Mouse (Mus musculus): ENCODE data around the gene Rps11.
"Not testable (repeated sequence)": the region's sequence is repeated elsewhere in the genome, so short reads cannot be mapped to it uniquely, and the experiment has no call there.

Rps11 gene

DNA sequence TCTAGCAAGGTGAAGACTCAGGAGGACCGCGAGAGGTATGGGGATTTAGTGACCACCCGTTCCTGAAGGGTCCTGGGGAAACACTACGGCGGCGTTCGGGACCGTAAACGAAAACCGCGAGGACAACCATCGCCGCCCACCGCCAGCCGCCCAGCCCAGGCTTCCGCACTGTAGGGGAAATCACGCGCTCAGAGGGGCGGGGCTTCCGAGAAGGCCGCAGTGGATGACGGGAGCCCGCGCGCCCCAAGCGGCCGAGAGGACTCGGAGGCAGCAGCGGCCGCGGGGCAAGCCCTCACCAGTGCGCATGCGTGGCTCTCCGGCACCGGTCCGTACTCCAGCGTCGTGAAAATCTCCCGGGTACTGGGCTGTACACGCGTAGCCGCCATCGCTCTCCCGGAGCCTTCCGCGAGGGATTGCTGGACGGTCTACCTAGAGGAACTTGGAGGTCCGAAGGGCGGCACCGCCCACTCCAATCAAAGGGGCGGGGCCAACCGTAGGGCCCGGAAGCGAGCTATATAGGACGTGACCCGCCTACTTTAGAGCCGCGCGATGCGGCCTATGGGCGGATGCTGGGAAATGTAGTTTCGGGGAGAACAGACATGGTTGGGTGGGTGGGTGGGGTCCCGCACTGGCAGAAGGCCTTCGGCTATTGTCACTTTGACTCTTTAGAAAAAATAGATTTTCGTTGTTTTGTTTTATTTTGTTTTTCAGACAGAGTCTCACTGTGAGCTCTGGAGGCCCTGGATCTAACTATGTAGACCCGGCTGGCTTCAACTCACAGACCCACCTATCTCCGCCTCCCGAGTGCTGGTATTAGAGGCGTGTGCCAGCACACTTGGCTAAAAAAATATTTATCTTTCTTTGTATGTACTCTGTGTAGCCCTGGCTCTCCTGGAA, 30.1 kb upstream of the Rps11 start, which contains the start of the genes Pih1d1 and Aldh16a1:
Gene Pih1d1 (plus strand): TSS at position 208 of the 897 bp plus-strand sequence.
Gene Aldh16a1 (minus strand): TSS at position 489 of the 897 bp plus-strand sequence.
- peak; percentile 99 for DNase-seq (ENCODE audit: low spot score)

- DNase-seq (ENCODE audit: low spot score), result no peak
Measured at GRCm38 (mm10) chr7:45153586-45153985, 29.3 kb upstream of the Rps11 start.

DNA sequence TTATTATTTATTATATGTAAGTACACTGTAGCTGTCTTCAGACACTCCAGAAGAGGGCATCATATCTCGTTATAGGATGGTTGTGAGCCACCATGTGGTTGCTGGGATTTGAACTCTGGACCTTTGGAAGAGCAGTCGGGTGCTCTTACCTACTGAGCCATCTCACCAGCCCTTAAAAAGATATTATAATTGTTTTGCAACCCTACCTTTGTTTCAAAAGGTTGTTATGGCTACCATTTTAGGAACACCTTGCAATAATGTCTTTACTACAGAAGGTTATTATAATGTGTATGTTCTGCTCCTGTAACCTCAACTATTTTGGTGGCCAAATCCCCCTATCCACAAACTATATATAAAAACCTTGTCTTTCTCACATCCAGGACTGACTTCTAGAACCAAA, 28.8 kb upstream of the Rps11 start:
- DNase-seq (ENCODE audit: low spot score), result not testable (repeated sequence)

DNA sequence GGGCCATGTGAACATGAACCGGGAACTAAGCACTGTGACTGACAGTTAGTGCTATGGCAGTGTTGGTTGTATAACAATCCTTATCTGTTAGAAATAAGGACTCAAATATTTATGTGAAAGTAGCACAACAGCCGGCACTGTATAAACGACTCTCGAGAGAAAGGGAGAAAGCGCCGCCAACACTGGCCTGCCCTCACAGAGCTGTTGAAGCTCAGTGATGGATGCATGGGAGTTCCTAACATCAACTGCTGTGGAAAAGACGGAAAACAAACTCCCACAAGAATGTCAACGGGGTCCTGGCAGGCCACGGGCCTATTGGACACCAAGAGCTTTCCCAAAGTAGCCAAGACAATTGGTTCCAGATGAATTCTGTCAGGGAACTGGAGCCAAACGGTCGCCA, 27.1 kb upstream of the Rps11 start:
- DNase-seq (ENCODE audit: low spot score), result no peak

GRCm38 (mm10) chr7:45150321-45150720, 26.1 kb upstream of the Rps11 start:
- DNase-seq (ENCODE audit: low spot score), result no peak

DNA sequence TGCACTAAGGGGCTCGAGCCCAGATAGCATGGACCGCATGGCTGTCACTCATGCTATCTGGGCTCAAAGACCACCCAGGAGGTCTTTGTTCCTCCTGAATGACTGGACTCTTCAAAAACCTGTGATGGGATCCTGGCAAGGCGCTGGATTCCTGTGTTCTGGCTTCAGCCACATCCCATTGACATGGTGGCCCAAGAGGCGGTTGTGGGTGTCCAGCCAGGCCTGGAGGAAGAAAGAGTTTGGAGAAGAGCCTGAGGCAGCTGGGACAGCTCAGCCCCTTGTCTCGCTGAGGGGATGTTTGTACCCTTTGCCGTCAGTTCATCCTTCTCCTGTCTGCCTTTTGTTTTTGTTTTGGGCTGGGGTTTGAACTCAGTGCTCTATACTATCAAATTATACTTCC, 25.3 kb upstream of the Rps11 start:
- no peak for DNase-seq (ENCODE audit: low spot score)

DNA sequence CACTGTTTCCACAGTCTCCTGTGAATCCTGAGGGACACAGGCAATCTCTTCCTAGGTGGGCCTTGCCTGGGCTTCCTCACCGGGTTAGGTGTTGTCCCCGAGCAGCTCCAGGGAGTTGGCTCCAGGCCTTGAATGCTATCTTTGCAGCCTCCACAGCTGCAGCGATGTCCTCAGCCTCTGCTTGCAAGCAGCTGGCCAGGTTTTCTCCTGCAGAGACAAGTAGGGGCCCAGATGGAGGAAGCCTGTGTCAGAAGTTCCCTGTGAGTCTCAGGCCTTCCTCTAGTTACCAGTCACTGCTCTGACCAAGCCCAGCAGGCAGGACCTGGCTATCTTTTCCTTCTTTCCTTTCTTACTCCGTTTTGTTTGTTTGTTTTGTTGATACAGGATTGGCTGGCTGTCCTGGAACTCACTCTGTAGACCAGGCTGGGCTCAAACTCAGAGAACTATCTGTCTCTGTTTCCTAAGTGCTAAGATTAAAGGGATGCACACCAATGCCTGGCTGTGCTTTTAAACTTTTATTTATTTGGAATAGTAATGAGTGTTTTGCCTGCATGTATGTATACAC, 24.4 kb upstream of the Rps11 start:
- no peak for DNase-seq (ENCODE audit: low spot score)

DNA sequence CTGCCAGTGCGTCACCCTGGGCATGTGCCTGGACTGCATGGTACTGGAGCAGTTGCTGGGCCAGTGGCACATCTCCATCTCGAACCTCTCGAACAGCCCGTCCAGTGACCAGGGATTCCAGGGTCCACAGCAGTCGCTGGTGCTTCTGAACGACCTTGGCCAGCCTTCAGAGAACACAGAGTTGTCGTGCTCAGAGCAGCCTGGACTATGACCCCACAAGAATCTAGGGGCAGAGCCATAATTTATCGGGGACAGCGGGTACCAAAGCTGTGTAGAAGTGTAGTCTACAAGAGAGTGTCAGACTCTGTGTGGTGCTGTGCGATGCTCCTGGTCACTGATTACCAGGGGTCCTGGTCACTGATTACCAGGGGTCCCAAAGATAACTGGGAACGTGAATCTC, 23.7 kb upstream of the Rps11 start:
- DNase-seq (ENCODE audit: low spot score), result no peak

DNA sequence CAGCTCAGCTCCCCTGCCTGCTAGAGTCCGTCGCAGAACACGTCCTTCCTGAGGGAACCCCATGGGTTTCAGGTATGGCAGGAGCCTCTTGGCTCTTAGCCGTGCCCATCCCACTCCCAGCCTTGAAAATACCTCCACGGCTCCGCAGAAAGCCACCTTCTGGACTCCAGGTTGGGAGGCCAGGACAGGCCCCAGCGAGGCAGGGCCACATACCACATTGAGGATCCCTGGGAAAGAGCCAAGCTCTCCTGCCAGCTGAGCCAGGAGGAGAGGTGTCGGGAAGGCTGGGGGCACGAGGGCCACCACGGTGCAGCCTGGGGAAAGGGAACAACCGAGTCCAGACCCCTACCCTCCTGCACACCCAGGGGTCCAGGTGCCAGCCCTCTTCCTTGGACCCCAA, 23.0 kb upstream of the Rps11 start:
- DNase-seq (ENCODE audit: low spot score), result no peak

GRCm38 (mm10) chr7:45145460-45145859, 21.2 kb upstream of the Rps11 start:
- no peak for DNase-seq (ENCODE audit: low spot score)

- DNase-seq (ENCODE audit: low spot score), result no peak
Measured at GRCm38 (mm10) chr7:45144368-45145174, 20.3 kb upstream of the Rps11 start.

- DNase-seq (ENCODE audit: low spot score), result no peak
Measured at GRCm38 (mm10) chr7:45141914-45142313, 17.7 kb upstream of the Rps11 start.

GRCm38 (mm10) chr7:45141319-45141718, 17.1 kb upstream of the Rps11 start:
- no peak for DNase-seq (ENCODE audit: low spot score)

DNA sequence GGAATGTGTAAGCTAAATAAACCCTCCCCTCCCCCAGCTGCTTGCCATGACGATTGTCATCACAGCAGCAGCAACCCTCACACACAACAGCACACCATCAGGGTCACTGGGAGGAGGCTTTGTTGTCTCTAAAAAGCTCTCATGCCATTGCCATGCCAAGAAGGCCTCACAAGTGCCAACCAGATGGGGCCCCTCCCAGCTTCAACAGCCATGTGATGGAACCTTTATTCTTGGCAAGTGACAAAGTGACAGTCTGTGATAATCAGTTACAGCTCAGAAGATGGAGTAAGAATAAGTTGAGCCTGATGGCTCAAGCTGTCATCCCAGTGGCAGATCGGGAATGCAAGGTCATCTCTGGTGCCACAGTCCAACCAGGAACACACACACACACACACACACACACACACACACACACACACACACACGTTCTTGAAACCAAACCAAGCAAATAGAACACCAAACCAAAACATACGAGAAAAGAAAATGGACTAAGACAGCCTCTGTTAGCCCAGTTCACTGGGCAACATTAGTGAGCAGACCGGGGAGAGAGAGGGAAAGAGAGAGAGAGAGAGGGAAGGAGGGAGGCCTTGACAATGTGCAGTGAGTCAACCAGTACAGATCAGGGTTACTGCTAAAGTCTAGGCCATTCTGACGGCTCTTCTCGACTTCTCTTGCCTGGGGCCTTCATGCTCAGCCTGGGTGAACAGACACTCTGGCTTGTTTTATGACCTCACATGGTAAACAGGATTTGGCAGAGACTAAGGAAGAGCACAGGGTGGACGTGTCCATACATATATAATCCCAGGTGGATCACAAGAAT, 15.9 kb upstream of the Rps11 start:
- no peak for DNase-seq (ENCODE audit: low spot score)

GRCm38 (mm10) chr7:45138403-45138802, 14.2 kb upstream of the Rps11 start:
- DNase-seq (ENCODE audit: low spot score), result no peak

DNA sequence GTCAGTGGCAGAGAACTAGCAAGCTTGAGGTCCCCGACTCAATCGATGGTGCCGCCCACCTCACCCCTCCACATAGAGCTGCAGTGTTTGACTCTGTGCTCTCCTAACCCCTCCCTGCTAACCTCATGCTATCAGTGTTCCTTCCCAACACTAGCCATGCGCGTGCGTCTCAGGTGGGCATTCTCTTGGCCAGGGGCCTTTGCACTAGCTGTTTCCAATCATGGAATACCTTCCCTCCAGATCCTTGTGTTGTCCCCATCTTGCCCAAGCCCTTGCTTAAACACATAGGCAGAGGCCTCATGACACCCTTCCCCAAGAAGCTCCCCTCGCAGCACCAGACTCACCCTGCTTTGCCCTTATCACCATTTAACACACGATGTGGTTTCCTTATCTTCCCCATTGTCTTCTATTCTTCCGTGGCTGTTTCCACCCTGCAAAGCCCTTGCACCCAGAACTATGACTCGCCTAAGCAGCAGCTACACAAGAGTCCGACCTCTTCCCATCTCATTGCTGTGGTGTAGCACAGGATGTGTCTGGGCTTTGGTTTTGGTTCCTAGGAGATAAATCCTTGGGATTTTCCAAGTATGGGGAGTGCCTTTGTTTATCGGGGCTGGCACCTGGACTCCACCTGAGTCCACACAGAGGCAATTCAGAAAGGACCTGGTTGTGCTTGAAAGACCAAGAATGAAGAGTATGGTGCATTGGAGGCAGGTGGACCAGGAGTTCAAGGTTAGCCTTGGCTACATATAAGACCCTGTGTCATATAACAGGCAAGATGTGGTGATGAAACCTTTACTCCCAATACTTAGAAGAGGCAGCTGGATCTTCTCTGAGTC, 13.2 kb upstream of the Rps11 start:
- no peak for DNase-seq (ENCODE audit: low spot score)

- peak; percentile 86 for DNase-seq (ENCODE audit: low spot score)
Measured at GRCm38 (mm10) chr7:45135993-45136567, 11.8 kb upstream of the Rps11 start, which contains the start of the genes Gm45713 and Flt3l. Gm45713 (minus strand) TSS chr7:45136231. Flt3l (minus strand) TSS chr7:45136432.

DNA sequence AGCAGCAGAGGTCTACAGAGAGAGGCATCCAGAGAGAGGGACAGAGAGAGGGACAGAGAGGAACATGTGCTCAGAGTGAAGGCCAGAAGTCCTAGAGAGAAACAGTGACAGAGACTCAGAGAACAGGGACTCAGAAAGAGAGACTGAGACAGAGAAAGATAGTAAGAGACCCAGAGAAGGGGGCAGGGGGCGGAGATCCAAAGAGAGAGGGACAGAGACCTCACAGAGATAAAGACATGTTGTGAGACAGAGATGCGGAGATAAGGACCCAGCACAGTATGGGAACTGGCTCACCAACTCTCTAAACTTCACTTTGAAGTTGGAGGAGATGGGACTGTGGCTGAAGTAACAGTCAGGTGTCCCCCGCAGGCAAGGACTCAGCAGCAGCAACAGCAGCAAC, 11.1 kb upstream of the Rps11 start:
- no peak for DNase-seq (ENCODE audit: low spot score)

DNA sequence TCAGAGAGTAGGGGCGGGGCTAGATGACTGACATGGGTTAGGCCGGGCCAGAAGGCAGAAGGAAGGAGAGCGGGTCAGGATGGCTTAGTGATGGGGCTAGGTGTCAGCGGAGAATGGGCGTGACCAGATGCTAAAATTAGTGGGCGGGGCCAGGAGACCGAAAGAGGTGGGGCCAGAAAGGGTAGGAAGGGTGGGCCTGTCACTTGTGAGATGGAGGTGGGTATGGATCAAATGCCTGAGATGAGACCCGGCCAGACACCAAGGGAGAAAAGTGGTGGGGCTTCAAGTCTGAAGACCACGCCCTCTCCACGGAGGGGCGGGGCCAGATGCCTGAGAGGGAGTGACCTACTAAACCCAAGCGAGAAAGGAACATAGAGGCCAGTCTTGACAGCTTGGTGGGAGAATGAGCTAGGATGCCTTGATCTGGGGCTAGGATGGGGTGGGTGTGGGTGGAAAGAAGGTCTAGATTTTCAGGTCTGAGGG, 10.3 kb upstream of the Rps11 start:
- DNase-seq (ENCODE audit: low spot score), result no peak
